Mouse (Mus musculus) hindbrain, embryonic 16.5 days (tissue): ENCODE data around the gene Ugt1a5. TPM values are rescaled to one million over a fixed set of nuclear protein-coding genes. Genes with fewer than 3 reads are reported as not detected.

Source experiments
- ATAC-seq: fragments of 200-750 bp; cut with Nextera tagmentation; 2 replicates; pipeline ENCODE4 v1.8.0; 2017; ENCODE audit warnings: moderate TSS enrichment, moderate library complexity
- H3K27ac ChIP-seq: fragments of 300-500 bp; sonication (generic); 2 replicates; pipeline ENCODE4 v1.5.1; 2014; ENCODE audit warnings: low read depth, mild to moderate bottlenecking, control low read depth, low read length, moderate library complexity
- H3K27me3 ChIP-seq: fragments of 300-500 bp; sonication (generic); replicated peaks from 2 replicates; pipeline ENCODE4 v1.6.1; 2014; ENCODE audit warnings: low read length; ENCODE audit not compliant: control insufficient read depth, insufficient read depth
- H3K36me3 ChIP-seq: fragments of 300-500 bp; sonication (generic); 2 replicates; pipeline ENCODE4 v1.6.1; 2014; ENCODE audit warnings: mild to moderate bottlenecking, low read length, moderate library complexity, mixed read lengths; ENCODE audit not compliant: control insufficient read depth, insufficient read depth
- H3K4me1 ChIP-seq: fragments of 300-500 bp; sonication (generic); 2 replicates; pipeline ENCODE4 v1.6.1; 2014; ENCODE audit warnings: low read depth, low read length; ENCODE audit not compliant: control insufficient read depth, insufficient read depth
- H3K4me2 ChIP-seq: fragments of 300-500 bp; sonication (generic); 2 replicates; pipeline ENCODE4 v1.6.1; 2014; ENCODE audit warnings: mild to moderate bottlenecking, low read length, control low read depth, moderate library complexity
- H3K4me3 ChIP-seq: fragments of 300-500 bp; sonication (generic); 2 replicates; pipeline ENCODE4 v1.5.1; 2014; ENCODE audit warnings: mild to moderate bottlenecking, low read length, control low read depth, moderate library complexity
- H3K9ac ChIP-seq: fragments of 300-500 bp; sonication (generic); 2 replicates; pipeline ENCODE4 v1.6.1; 2014; ENCODE audit warnings: low read depth, mild to moderate bottlenecking, control low read depth, low read length, moderate library complexity
- H3K9me3 ChIP-seq: fragments of 300-500 bp; sonication (generic); 2 replicates; pipeline ENCODE4 v1.6.1; 2014; ENCODE audit warnings: mild to moderate bottlenecking, low read length, moderate library complexity; ENCODE audit not compliant: control insufficient read depth
- WGBS: fragments of 180-500 bp; shearing (Covaris S2); extraction: QIAGEN DNeasy Blood & Tissue Kit; methylation state at CpG from one replicate; pipeline ENCODE4 v1.1.7; 2014; 5-methylcytosine and 5-hydroxymethylcytosine counted together
- polyA plus RNA-seq: library from polyadenylated mRNA; unstranded; fragments of >200 nt; fragmentation: Nextera tagmentation; extraction: Ambion mirVana; gene quantifications from 2 replicates; pipeline ENCODE4 v1.2.1, GENCODE M21; 2015

Ugt1a5 gene
- polyA plus RNA-seq, 1 experiment from 2014 or later: not detected

DNA sequence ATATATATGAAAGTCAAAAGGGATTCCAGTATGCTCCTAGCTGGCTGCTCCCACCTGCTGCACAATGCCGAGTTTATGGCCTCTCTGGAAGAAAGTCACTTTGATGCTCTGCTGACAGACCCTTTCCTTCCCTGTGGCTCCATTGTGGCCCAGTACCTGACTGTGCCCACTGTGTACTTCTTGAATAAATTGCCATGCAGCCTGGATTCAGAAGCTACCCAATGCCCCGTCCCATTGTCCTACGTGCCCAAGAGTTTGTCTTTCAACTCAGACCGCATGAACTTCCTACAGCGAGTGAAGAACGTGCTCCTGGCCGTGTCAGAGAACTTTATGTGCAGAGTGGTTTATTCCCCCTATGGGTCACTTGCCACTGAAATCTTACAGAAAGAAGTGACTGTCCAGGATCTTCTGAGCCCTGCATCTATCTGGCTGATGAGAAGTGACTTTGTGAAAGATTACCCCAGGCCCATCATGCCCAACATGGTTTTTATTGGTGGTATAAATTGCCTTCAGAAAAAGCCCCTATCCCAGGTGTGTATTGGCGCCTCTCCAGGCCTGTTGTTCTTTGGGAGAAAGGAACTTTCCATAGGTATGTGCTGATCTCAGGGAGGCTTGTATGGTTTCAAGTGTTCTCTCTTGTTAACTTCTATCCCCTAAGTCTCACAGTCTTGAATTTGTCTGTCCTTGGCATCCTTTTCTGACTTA, 46.7 kb downstream of the Ugt1a5 start:
- WGBS: 63% methylated on average over 8 of the region's 8 CpGs
- no peaks in the 10 kb centered on the region for H3K27me3 ChIP-seq
- H3K4me3 ChIP-seq: no peak overlapping the region
- H3K36me3 ChIP-seq: no peaks in the 10 kb centered on the region
- no peak for ATAC-seq
- no peak overlapping the region for H3K9ac ChIP-seq
- H3K27ac ChIP-seq: no peak overlapping the region
- no peak overlapping the region for H3K4me2 ChIP-seq
- peaks cover 62% of the 10 kb centered on the region for H3K9me3 ChIP-seq
- no peaks in the 10 kb centered on the region for H3K4me1 ChIP-seq

DNA sequence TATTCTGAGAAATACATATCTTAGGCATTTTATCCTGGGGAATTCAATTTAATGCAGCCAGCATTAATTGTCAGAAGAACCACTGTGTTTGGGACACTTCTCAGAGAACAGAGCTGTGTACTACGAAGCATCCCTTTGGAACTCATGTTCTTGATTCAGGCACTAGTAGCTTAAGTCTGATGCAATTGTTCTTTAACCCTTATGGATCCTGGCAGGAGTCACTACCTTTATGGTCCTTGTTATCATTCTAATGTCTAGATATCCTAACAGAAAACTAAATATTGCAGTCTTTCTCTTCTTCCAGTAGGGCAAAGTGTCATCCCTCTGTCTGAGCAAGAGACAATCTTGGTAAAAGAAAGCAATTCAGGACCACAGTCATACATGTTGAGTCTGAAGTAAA, 47.2 kb downstream of the Ugt1a5 start:
- Histone ChIP-seq H3K27ac (no peak overlapping the region), H3K27me3 (no peaks in the 10 kb centered on the region), H3K4me1 (no peaks in the 10 kb centered on the region), H3K9me3 (peaks cover 64% of the 10 kb centered on the region), H3K36me3 (no peaks in the 10 kb centered on the region), H3K4me2 (no peak overlapping the region), H3K4me3 (no peak overlapping the region), H3K9ac (no peak overlapping the region)
- ATAC-seq: no peak
- 77% methylated on average over 1 of the region's 1 CpGs for WGBS

DNA sequence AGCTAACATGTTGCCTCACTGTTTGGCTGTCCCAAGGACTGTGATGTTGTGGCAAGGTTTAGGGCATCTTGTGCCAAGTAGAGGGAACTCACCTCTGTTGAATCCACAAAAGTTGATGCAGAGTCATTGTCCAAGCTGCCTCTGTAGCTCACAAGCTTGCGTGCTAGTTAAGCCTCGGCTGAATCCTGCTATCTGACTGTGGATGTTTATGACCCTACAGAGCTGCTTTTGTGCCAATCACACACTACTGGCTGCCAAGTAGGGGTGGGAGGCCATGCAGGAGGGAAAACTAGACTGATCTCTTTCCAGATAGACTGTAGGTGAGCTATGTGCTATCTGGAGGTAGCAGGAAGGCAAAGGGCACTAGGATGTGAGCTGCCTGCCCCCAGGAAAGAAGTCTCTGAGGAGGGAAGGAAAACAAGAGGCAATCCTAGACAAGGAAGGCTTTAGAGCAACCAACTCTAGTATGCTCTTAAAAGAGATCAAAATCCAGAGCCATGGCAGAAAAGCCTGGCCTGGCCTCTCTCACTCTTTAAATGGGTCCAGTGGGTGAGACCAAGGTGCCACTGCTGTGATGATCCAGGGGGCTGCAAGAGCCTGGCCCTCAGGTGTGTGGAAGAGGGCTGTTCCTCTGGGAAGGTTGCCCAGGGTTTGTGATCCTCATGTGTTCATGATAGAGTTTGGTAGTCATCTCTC, 48.1 kb downstream of the Ugt1a5 start:
- no peak; the same call in 1 of the 2 replicates for ATAC-seq
- 84% methylated on average over 2 of the region's 2 CpGs for WGBS
- H3K4me3 ChIP-seq: no peak overlapping the region
- no peak overlapping the region for H3K9ac ChIP-seq
- no peaks in the 10 kb centered on the region for H3K27me3 ChIP-seq
- H3K36me3 ChIP-seq: no peaks in the 10 kb centered on the region
- H3K4me1 ChIP-seq: no peaks in the 10 kb centered on the region
- no peak overlapping the region for H3K4me2 ChIP-seq
- H3K9me3 ChIP-seq: peaks cover 64% of the 10 kb centered on the region
- no peak overlapping the region for H3K27ac ChIP-seq

DNA sequence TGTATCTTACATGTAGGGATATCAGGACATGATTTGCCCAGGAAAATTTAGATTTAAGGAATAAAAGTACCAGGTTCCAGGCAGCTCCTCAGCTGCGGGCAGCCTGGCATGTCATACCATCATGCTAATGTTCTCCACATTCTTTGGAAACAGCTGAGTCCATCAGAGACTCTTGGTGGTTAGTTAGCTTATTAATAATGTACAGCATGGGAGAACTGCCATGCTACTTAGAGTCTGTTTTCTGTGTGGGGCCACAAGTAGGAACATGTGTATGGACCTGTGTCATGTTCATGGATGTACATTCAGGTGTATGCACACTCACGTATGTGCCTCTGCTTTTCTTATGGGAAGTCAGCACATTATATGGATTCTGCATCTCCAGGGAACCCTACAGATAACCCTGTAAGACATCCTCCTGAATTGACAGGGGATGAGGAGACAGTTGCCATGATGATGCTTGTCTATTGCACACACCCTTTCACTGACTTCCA, 48.7 kb downstream of the Ugt1a5 start:
- 81% methylated on average over 2 of the region's 2 CpGs for WGBS
- Histone ChIP-seq H3K27me3 (no peaks in the 10 kb centered on the region), H3K36me3 (no peaks in the 10 kb centered on the region), H3K4me3 (no peak overlapping the region), H3K9me3 (peaks cover 64% of the 10 kb centered on the region), H3K4me1 (no peaks in the 10 kb centered on the region), H3K27ac (no peak overlapping the region), H3K9ac (no peak overlapping the region), H3K4me2 (no peak overlapping the region)
- no peak for ATAC-seq

DNA sequence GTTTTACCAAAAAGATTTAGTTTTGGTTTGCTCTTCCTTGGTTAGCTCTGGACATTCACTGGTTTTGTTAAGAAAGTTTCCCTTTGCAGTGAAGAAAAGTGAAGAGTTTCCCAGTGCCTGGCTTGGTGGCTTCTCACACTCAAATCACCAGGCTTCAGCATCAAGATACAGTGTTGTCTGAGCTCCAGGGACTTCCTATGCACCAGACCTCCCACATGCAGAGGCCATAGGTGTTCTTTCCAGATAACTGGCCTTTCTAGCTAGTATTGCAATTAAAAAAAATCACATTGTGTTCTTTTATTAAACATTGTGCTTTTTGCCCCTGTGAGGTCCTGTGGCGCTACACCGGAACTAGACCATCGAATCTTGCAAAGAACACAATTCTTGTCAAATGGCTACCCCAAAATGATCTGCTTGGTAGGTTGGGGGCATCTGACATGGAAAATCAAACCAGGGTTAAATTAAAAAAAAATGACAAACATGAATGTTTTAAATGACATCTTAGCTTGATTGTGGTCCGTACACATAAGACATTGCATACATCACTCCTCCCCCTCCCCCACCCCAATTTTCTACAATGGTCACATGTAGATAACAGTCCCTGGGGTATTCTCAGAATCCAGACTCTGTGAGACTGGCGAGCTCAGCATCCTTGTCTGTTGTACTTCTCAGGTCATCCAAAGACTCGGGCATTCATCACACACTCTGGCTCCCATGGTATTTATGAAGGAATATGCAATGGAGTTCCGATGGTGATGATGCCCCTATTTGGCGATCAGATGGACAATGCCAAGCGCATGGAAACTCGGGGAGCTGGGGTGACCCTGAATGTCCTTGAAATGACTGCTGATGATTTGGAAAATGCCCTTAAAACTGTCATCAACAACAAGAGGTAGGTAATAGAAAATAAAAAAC, 49.9 kb downstream of the Ugt1a5 start:
- no peak overlapping the region for H3K9ac ChIP-seq
- no peaks in the 10 kb centered on the region for H3K4me1 ChIP-seq
- 70% methylated on average over 10 of the region's 10 CpGs for WGBS
- peaks cover 61% of the 10 kb centered on the region for H3K9me3 ChIP-seq
- H3K27me3 ChIP-seq: no peaks in the 10 kb centered on the region
- no peak overlapping the region for H3K4me3 ChIP-seq
- no peak overlapping the region for H3K4me2 ChIP-seq
- H3K36me3 ChIP-seq: no peaks in the 10 kb centered on the region
- H3K27ac ChIP-seq: no peak overlapping the region
- ATAC-seq: no peak

DNA sequence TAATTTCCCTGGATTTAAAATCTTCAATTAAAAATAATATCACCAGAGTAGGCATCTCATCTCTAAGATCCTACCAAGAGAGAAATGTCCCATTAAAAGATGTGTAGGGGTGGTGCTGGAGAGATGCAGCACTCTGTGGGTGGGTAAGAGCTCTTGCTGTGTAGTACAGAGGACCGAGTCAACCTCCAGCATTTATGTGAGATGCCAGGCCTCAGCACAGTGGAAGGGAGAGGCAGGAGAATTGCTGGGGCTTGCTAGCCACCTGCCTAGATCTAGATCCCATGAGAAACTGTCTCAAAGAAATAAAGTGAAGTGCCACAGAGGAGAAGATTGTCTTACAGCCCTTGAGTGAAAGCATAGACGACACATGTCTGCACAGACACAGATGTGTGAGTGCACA, 50.7 kb downstream of the Ugt1a5 start:
- Histone ChIP-seq H3K9me3 (peaks cover 58% of the 10 kb centered on the region), H3K9ac (no peak overlapping the region), H3K27ac (no peak overlapping the region), H3K27me3 (no peaks in the 10 kb centered on the region), H3K4me1 (no peaks in the 10 kb centered on the region), H3K4me3 (no peak overlapping the region), H3K4me2 (no peak overlapping the region), H3K36me3 (no peaks in the 10 kb centered on the region)
- WGBS: 56% methylated on average over 2 of the region's 2 CpGs
- ATAC-seq: no peak

DNA sequence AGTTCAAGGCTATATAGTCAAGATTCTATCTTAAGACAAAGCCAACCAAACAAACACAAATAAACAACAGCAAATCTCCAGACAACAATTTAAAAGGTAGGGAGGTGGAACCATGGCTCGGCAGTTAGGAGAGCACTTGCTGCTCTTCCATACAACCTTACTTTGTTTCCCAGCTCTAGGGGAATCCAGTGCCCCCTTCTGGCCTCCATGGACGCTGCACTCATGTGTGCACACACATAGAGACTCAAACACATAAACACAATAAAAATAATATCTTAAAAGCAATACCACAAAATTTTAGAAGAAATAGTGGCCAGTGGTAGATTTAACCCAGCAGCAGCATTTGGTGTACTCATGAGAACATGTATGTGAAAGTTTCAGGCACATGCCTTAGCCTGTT, 51.3 kb downstream of the Ugt1a5 start:
- Histone ChIP-seq H3K4me2 (no peak overlapping the region), H3K4me1 (no peaks in the 10 kb centered on the region), H3K27me3 (no peaks in the 10 kb centered on the region), H3K4me3 (no peak overlapping the region), H3K36me3 (no peaks in the 10 kb centered on the region), H3K27ac (no peak overlapping the region), H3K9ac (no peak overlapping the region), H3K9me3 (peaks cover 54% of the 10 kb centered on the region)
- ATAC-seq: no peak
- 65% methylated on average over 2 of the region's 2 CpGs for WGBS

DNA sequence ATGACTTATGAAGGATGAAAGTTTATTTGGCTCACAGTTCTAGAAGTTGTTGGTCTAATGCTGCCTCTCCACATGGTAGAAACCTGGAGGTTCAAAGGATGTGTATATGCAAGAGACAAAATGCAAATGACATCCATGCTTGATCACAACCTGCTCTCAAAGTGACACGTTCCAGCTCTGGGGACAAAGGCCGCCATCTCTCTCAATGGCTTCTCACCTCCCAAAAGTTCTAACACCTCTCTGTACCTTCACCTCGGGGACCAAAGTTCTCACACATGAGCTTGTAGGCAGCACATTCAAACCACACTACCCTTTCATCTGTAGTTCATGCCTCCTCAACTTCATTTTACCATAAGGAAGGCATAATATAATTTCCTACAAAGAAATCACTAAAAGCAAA, 51.8 kb downstream of the Ugt1a5 start:
- 41% methylated on average over 3 of the region's 3 CpGs for WGBS
- no peak overlapping the region for H3K27ac ChIP-seq
- ATAC-seq: no peak
- H3K9ac ChIP-seq: no peak overlapping the region
- no peak overlapping the region for H3K4me2 ChIP-seq
- H3K4me1 ChIP-seq: no peaks in the 10 kb centered on the region
- no peaks in the 10 kb centered on the region for H3K27me3 ChIP-seq
- H3K36me3 ChIP-seq: no peaks in the 10 kb centered on the region
- H3K9me3 ChIP-seq: peaks cover 51% of the 10 kb centered on the region
- no peak overlapping the region for H3K4me3 ChIP-seq

DNA sequence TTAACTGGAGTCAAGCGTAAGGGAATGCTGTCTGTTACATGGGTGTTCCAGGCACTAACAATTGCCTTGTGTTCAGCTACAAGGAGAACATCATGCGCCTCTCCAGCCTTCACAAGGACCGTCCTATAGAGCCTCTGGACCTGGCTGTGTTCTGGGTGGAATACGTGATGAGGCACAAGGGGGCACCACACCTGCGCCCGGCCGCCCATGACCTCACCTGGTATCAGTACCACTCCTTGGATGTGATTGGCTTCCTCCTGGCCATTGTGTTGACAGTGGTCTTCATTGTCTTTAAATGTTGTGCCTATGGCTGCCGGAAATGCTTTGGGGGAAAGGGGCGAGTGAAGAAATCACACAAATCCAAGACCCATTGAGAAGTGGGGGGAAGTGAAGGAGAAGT, 52.2 kb downstream of the Ugt1a5 start:
- H3K9ac ChIP-seq: no peak overlapping the region
- H3K9me3 ChIP-seq: peaks cover 47% of the 10 kb centered on the region
- 75% methylated on average over 9 of the region's 9 CpGs for WGBS
- H3K4me2 ChIP-seq: no peak overlapping the region
- H3K27me3 ChIP-seq: no peaks in the 10 kb centered on the region
- H3K4me1 ChIP-seq: no peaks in the 10 kb centered on the region
- no peaks in the 10 kb centered on the region for H3K36me3 ChIP-seq
- ATAC-seq: no peak
- H3K4me3 ChIP-seq: no peak overlapping the region
- no peak overlapping the region for H3K27ac ChIP-seq
